Mouse (Mus musculus) testis, adult 2 months (tissue): ENCODE measurements around the gene Wfdc12. TPM values are rescaled to one million over a fixed set of nuclear protein-coding genes. Genes with fewer than 3 reads are reported as not detected.
A peak's percentile ranks its signal among the peaks of the same experiment; 100 is the strongest.

ENCODE experiments used
- H3K27ac ChIP-seq: fragments of 200-500 bp; 2 replicates; pipeline ENCODE4 v1.5.1; 2012; ENCODE audit warnings: low read depth, low read length; ENCODE audit not compliant: control insufficient read depth, insufficient read depth
- H3K27me3 ChIP-seq: fragments of 200-500 bp; 2 replicates; pipeline ENCODE4 v1.6.1; 2012; ENCODE audit warnings: mild to moderate bottlenecking, low read length, moderate library complexity; ENCODE audit not compliant: control insufficient read depth, insufficient read depth
- H3K36me3 ChIP-seq: fragments of 200-500 bp; 2 replicates; pipeline ENCODE4 v1.6.1; 2012; ENCODE audit warnings: mild to moderate bottlenecking, low read length; ENCODE audit not compliant: control insufficient read depth, insufficient read depth
- H3K4me1 ChIP-seq: fragments of 200-500 bp; 2 replicates; pipeline ENCODE4 v1.6.1; 2012; ENCODE audit warnings: low read length; ENCODE audit not compliant: control insufficient read depth, insufficient read depth
- H3K4me3 ChIP-seq: fragments of 200-500 bp; 2 replicates; pipeline ENCODE4 v1.5.1; 2012; ENCODE audit warnings: low read depth, mild to moderate bottlenecking, low read length, moderate library complexity, mixed read lengths; ENCODE audit not compliant: control insufficient read depth
- CTCF ChIP-seq: fragments of 200-500 bp; IDR thresholded peaks from 2 replicates; pipeline ENCODE4 v1.5.1; 2012; ENCODE audit warnings: low read depth, mild to moderate bottlenecking, inconsistent platforms, low read length, moderate library complexity; ENCODE audit not compliant: control insufficient read depth, insufficient read depth, insufficient replicate concordance
- POLR2A ChIP-seq: fragments of 200-500 bp; IDR thresholded peaks from 2 replicates; pipeline ENCODE4 v1.6.1; 2012; ENCODE audit warnings: low read depth, mild to moderate bottlenecking, inconsistent platforms, low read length, moderate library complexity; ENCODE audit not compliant: control insufficient read depth
- polyA plus RNA-seq: library from polyadenylated mRNA; depleted of rRNA; stranded (reverse); fragments of >200 nt; gene quantifications from 2 replicates; pipeline ENCODE4 v1.2.3, GENCODE M21; 2012; rRNA removed

The Wfdc12 gene
- polyA plus RNA-seq, 1 experiment, result 0.15 TPM

- no peaks in the 10 kb centered on the region for H3K4me1 ChIP-seq
- H3K36me3 ChIP-seq, result no peaks in the 10 kb centered on the region
- H3K4me3 ChIP-seq, result no peak overlapping the region
- TF ChIP-seq CTCF, result no peak
- no peak for TF ChIP-seq POLR2A
- H3K27me3 ChIP-seq, result no peaks in the 10 kb centered on the region
- H3K27ac ChIP-seq, result no peak overlapping the region
Measured at GRCm38 (mm10) chr2:164144025-164144424, 46.4 kb downstream of the Wfdc12 start.

- no peaks in the 10 kb centered on the region for H3K4me1 ChIP-seq
- H3K27ac ChIP-seq, result peak overlapping the region; percentile 49
- H3K36me3 ChIP-seq, result no peaks in the 10 kb centered on the region; the same call in 1 of the 2 replicates
- no peak overlapping the region for H3K4me3 ChIP-seq
- no peaks in the 10 kb centered on the region for H3K27me3 ChIP-seq
- TF ChIP-seq CTCF, result no peak
- TF ChIP-seq POLR2A, result no peak
Measured at GRCm38 (mm10) chr2:164142021-164142420, 48.4 kb downstream of the Wfdc12 start.

Other genes with a start within 250 kb of the Wfdc12 start
- gene Ywhab, start 195.6 kb downstream of the Wfdc12 start, polyA plus RNA-seq, result 14.1 and 15.7 TPM in 2 replicates
- gene Pabpc1l, start 165.2 kb downstream of the Wfdc12 start, polyA plus RNA-seq, result 10.6 and 10.7 TPM in 2 replicates
- 14.7 and 14.8 TPM in 2 replicates for gene Stk4, start 120.3 kb downstream of the Wfdc12 start, polyA plus RNA-seq
- gene Tomm34, start 119.4 kb downstream of the Wfdc12 start, polyA plus RNA-seq, result 44.1 and 48.8 TPM in 2 replicates
- gene Kcns1, start 19.5 kb downstream of the Wfdc12 start, polyA plus RNA-seq, result 0.67 and 1.1 TPM in 2 replicates
- not detected in 2 replicates for gene Wfdc5, start 7.9 kb downstream of the Wfdc12 start, polyA plus RNA-seq
- 325 and 331 TPM in 2 replicates for gene Wfdc15a, start 9.5 kb upstream of the Wfdc12 start, polyA plus RNA-seq
- gene Wfdc15b, start 31.1 kb upstream of the Wfdc12 start, polyA plus RNA-seq, result 119 TPM in 1 of 2 replicates, not detected in the other
- not detected in 2 replicates for gene Svs2, start 47.9 kb upstream of the Wfdc12 start, polyA plus RNA-seq
- 0.23 TPM in 1 of 2 replicates, not detected in the other for gene Svs3b, start 66.0 kb upstream of the Wfdc12 start, polyA plus RNA-seq
- gene Svs4, start 87.9 kb upstream of the Wfdc12 start, polyA plus RNA-seq, result 0.16 and 0.42 TPM in 2 replicates
- not detected in 2 replicates for gene Svs3a, start 98.7 kb upstream of the Wfdc12 start, polyA plus RNA-seq
- not detected in 2 replicates for gene Svs6, start 126.1 kb upstream of the Wfdc12 start, polyA plus RNA-seq
- 3.4 and 4.2 TPM in 2 replicates for gene Svs5, start 142.1 kb upstream of the Wfdc12 start, polyA plus RNA-seq
- 2.2 and 2.8 TPM in 2 replicates for gene Slpi, start 198.5 kb upstream of the Wfdc12 start, polyA plus RNA-seq
- 0.04 and 0.05 TPM in 2 replicates for gene Rbpjl, start 212.5 kb upstream of the Wfdc12 start, polyA plus RNA-seq
- gene Matn4, start 214.6 kb upstream of the Wfdc12 start, polyA plus RNA-seq, result 0.19 and 0.26 TPM in 2 replicates